Mouse (Mus musculus): ENCODE data around the gene Tubgcp6.

Gene Tubgcp6

GRCm38 (mm10) chr15:89141443-89141842 is 18.5 kb upstream of the Tubgcp6 start:
- DNase-seq (ENCODE audit: low spot score), result no peak

GRCm38 (mm10) chr15:89140659-89141252 is 17.8 kb upstream of the Tubgcp6 start, which contains the start of gene Mapk12:
Gene Mapk12 (minus strand): TSS chr15:89140703.
- DNase-seq (ENCODE audit: low spot score), result no peak

- no peak for DNase-seq (ENCODE audit: low spot score)
Observed at GRCm38 (mm10) chr15:89140048-89140658, 17.2 kb upstream of the Tubgcp6 start.

- no peak for DNase-seq (ENCODE audit: low spot score)
Observed at GRCm38 (mm10) chr15:89138531-89138930, 15.6 kb upstream of the Tubgcp6 start.

GRCm38 (mm10) chr15:89138046-89138405 is 15.1 kb upstream of the Tubgcp6 start:
- DNase-seq (ENCODE audit: low spot score), result no peak

GRCm38 (mm10) chr15:89137378-89138045 is 14.6 kb upstream of the Tubgcp6 start:
- no peak for DNase-seq (ENCODE audit: low spot score)

- no peak for DNase-seq (ENCODE audit: low spot score)
Observed at GRCm38 (mm10) chr15:89136461-89137155, 13.7 kb upstream of the Tubgcp6 start.

- no peak for DNase-seq (ENCODE audit: low spot score)
Observed at GRCm38 (mm10) chr15:89131316-89131715, 8.4 kb upstream of the Tubgcp6 start.

GRCm38 (mm10) chr15:89130245-89130644 is 7.3 kb upstream of the Tubgcp6 start:
- DNase-seq (ENCODE audit: low spot score), result no peak

- no peak for DNase-seq (ENCODE audit: low spot score)
Observed at GRCm38 (mm10) chr15:89128382-89129350, 5.8 kb upstream of the Tubgcp6 start, which contains the start of gene Hdac10. Gene Hdac10 (minus strand): TSS chr15:89128700.

GRCm38 (mm10) chr15:89127364-89127940 is 4.5 kb upstream of the Tubgcp6 start:
- DNase-seq (ENCODE audit: low spot score), result no peak

- no peak for DNase-seq (ENCODE audit: low spot score)
Observed at GRCm38 (mm10) chr15:89126622-89127021, 3.7 kb upstream of the Tubgcp6 start.

- DNase-seq (ENCODE audit: low spot score), result no peak
Observed at GRCm38 (mm10) chr15:89125351-89125750, 2.4 kb upstream of the Tubgcp6 start.

- DNase-seq (ENCODE audit: low spot score), result no peak
Observed at GRCm38 (mm10) chr15:89124312-89124711, 1.4 kb upstream of the Tubgcp6 start.

GRCm38 (mm10) chr15:89123595-89123994 is 683 bp upstream of the Tubgcp6 start:
- DNase-seq (ENCODE audit: low spot score), result no peak

GRCm38 (mm10) chr15:89118007-89118406 is 4.9 kb downstream of the Tubgcp6 start:
- DNase-seq (ENCODE audit: low spot score), result no peak

- DNase-seq (ENCODE audit: low spot score), result no peak
Observed at GRCm38 (mm10) chr15:89110147-89110546, 12.8 kb downstream of the Tubgcp6 start.

GRCm38 (mm10) chr15:89106976-89107375 is 15.9 kb downstream of the Tubgcp6 start:
- DNase-seq (ENCODE audit: low spot score), result no peak

GRCm38 (mm10) chr15:89106073-89106472 is 16.8 kb downstream of the Tubgcp6 start:
- no peak for DNase-seq (ENCODE audit: low spot score)

GRCm38 (mm10) chr15:89104425-89104824 is 18.5 kb downstream of the Tubgcp6 start:
- no peak for DNase-seq (ENCODE audit: low spot score)

GRCm38 (mm10) chr15:89103921-89104320 is 19.0 kb downstream of the Tubgcp6 start:
- no peak for DNase-seq (ENCODE audit: low spot score)
